Mouse (Mus musculus): ENCODE results near the gene Fgr. TPM values are rescaled to one million over a fixed set of nuclear protein-coding genes. Genes with fewer than 3 reads are reported as not detected.

The Fgr gene
- polyA plus RNA-seq, 1 experiment = not detected

- peaks cover 79% of the 10 kb centered on the region for H3K4me1 ChIP-seq (ENCODE audit: control insufficient read depth, insufficient read depth, low read length)
- TF ChIP-seq POLR2A (IDR thresholded peaks at IDR 0.05; ENCODE audit: insufficient read depth, low read depth, low read length) = no peak
- no peak overlapping the region for H3K4me3 ChIP-seq (ENCODE audit: insufficient read depth, low read depth, low read length)
- WGBS = 32% methylated on average over 4 of the region's 4 CpGs
- H3K27ac ChIP-seq (ENCODE audit: insufficient read depth, low read depth, low read length) = peak overlapping the region; percentile 76
Measured at GRCm38 (mm10) chr4:133016677-133017415, 43.0 kb downstream of the Fgr start.

DNA sequence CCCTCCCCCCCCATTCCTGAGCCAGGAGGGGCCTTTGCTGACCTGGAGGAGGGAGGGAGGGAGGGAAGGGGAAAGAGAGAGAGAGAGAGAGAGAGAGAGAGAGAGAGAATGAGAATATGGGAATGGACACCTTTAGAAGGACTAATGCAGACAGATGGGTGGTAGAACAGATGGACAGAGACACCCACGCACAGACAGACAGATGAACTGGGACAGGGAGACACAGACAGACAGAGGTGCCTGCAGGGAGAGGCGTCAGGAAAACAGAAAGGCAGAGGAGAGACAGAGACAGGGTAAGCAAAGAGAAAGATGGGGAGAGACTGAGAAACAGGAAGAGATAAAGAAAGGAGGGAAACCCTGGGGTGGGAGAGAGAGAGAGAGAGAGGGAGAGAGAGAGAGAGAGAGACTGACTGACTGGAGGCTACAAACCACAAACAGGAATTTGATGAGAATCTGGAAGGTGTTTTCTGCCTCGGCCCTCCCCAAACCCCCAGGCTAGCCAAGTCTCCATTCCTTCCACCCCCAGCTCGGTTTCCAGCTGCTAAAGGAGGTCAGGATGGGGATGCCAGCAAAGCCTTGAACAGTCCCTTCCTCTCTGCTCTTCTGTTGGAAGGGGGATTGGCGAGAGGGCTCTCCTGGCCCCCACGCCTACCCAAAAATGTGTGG, 43.8 kb downstream of the Fgr start:
- 39% methylated on average over 6 of the region's 6 CpGs for WGBS
- H3K27ac ChIP-seq (ENCODE audit: insufficient read depth, low read depth, low read length) = no peak overlapping the region
- TF ChIP-seq CTCF (IDR thresholded peaks at IDR 0.05; ENCODE audit: insufficient read depth, low read depth, low read length) (no peak), POLR2A (IDR thresholded peaks at IDR 0.05; ENCODE audit: insufficient read depth, low read depth, low read length) (no peak)
- H3K4me1 ChIP-seq (ENCODE audit: control insufficient read depth, insufficient read depth, low read length) = peaks cover 88% of the 10 kb centered on the region
- H3K4me3 ChIP-seq (ENCODE audit: insufficient read depth, low read depth, low read length) = no peak overlapping the region

DNA sequence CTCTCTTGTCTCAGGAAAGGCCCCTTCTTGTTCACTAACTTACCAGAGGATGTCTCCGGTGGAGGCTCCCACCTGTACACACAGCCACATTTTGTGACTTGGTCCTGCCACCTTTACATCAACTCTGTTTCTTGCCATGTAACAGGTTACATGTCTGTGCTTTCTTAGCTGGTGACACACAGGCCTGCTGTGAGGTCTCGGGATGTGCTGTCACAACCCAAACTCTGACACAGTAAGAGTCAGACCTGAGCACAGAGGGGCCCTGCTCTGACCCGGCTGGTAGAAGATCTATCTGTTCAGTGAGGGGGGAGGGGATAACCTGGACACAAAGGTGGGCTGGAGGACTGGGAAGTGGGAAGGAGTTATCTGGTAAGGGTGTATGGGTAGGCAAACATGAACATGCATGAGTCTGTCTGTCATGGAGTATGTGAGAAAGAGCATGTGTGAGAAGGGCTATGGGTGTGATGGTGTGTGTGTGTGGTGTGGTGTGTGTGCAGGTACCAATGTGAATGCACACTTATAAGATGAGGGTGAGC, 44.4 kb downstream of the Fgr start:
- peaks cover 88% of the 10 kb centered on the region for H3K4me1 ChIP-seq (ENCODE audit: control insufficient read depth, insufficient read depth, low read length)
- no peak overlapping the region for H3K4me3 ChIP-seq (ENCODE audit: insufficient read depth, low read depth, low read length)
- no peak overlapping the region for H3K27ac ChIP-seq (ENCODE audit: insufficient read depth, low read depth, low read length)
- TF ChIP-seq POLR2A (IDR thresholded peaks at IDR 0.05; ENCODE audit: insufficient read depth, low read depth, low read length) (no peak), CTCF (IDR thresholded peaks at IDR 0.05; ENCODE audit: insufficient read depth, low read depth, low read length) (no peak)
- 54% methylated on average over 3 of the region's 3 CpGs for WGBS

GRCm38 (mm10) chr4:133020721-133021120, 46.8 kb downstream of the Fgr start:
- 14% methylated on average over 6 of the region's 6 CpGs for WGBS
- H3K4me1 ChIP-seq (ENCODE audit: control insufficient read depth, insufficient read depth, low read length) = peaks cover 90% of the 10 kb centered on the region
- no peak overlapping the region for H3K4me3 ChIP-seq (ENCODE audit: insufficient read depth, low read depth, low read length)
- H3K27ac ChIP-seq (ENCODE audit: insufficient read depth, low read depth, low read length) = no peak overlapping the region
- no peak for TF ChIP-seq POLR2A (IDR thresholded peaks at IDR 0.05; ENCODE audit: insufficient read depth, low read depth, low read length)
- TF ChIP-seq CTCF (IDR thresholded peaks at IDR 0.05; ENCODE audit: insufficient read depth, low read depth, low read length) = no peak

GRCm38 (mm10) chr4:133021181-133021671, 47.3 kb downstream of the Fgr start:
- WGBS = 9% methylated on average over 9 of the region's 9 CpGs
- H3K4me3 ChIP-seq (ENCODE audit: insufficient read depth, low read depth, low read length) = 0 out of 2 replicates have a peak overlapping the region, but pooled peaks have one; percentile 1
- H3K27ac ChIP-seq (ENCODE audit: insufficient read depth, low read depth, low read length) = no peak overlapping the region
- peaks cover 86% of the 10 kb centered on the region for H3K4me1 ChIP-seq (ENCODE audit: control insufficient read depth, insufficient read depth, low read length)
- TF ChIP-seq POLR2A (IDR thresholded peaks at IDR 0.05; ENCODE audit: insufficient read depth, low read depth, low read length) (no peak), CTCF (IDR thresholded peaks at IDR 0.05; ENCODE audit: insufficient read depth, low read depth, low read length) (no peak)

- 18% methylated on average over 14 of the region's 14 CpGs for WGBS
- H3K27ac ChIP-seq (ENCODE audit: insufficient read depth, low read depth, low read length) = no peak overlapping the region
- H3K4me1 ChIP-seq (ENCODE audit: control insufficient read depth, insufficient read depth, low read length) = peaks cover 84% of the 10 kb centered on the region
- peak overlapping the region; percentile 16; the same call in 1 of the 2 replicates for H3K4me3 ChIP-seq (ENCODE audit: insufficient read depth, low read depth, low read length)
- no peak for TF ChIP-seq CTCF (IDR thresholded peaks at IDR 0.05; ENCODE audit: insufficient read depth, low read depth, low read length)
- TF ChIP-seq POLR2A (IDR thresholded peaks at IDR 0.05; ENCODE audit: insufficient read depth, low read depth, low read length) = no peak
Measured at GRCm38 (mm10) chr4:133022217-133022616, 48.3 kb downstream of the Fgr start.

- no peak overlapping the region for H3K4me3 ChIP-seq (ENCODE audit: insufficient read depth, low read depth, low read length)
- WGBS = 37% methylated on average over 14 of the region's 14 CpGs
Measured at GRCm38 (mm10) chr4:133022954-133023635, 49.2 kb downstream of the Fgr start.

DNA sequence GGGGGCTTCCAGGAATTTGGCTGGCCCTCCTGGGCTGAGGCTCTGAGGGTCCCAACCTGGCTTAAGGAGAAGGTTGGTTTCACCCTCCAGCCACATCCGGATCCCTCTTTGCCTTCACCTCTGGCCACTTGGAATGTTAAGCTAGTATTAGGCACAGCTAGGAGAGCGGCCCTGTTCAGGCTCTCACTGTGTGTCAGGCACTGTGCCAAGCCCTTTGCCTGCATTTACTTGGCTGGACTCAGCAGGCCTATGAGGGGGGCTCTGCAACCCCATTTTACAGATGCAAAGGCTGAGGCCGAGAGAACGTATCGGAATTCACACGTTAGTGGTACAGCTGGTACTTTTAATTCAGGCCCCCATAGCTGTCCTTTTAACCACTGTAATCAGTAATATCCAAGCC, 49.7 kb downstream of the Fgr start:
- peaks cover 73% of the 10 kb centered on the region for H3K4me1 ChIP-seq (ENCODE audit: control insufficient read depth, insufficient read depth, low read length)
- H3K27ac ChIP-seq (ENCODE audit: insufficient read depth, low read depth, low read length) = no peak overlapping the region
- WGBS = 59% methylated on average over 6 of the region's 6 CpGs
- TF ChIP-seq CTCF (IDR thresholded peaks at IDR 0.05; ENCODE audit: insufficient read depth, low read depth, low read length) (no peak), POLR2A (IDR thresholded peaks at IDR 0.05; ENCODE audit: insufficient read depth, low read depth, low read length) (no peak)
- no peak overlapping the region for H3K4me3 ChIP-seq (ENCODE audit: insufficient read depth, low read depth, low read length)

More at GRCm38 (mm10) chr4:133022954-133023635, 49.2 kb downstream of the Fgr start:
- H3K4me1 ChIP-seq (ENCODE audit: control insufficient read depth, insufficient read depth, low read length) = peaks cover 75% of the 10 kb centered on the region
- no peak overlapping the region for H3K27ac ChIP-seq (ENCODE audit: insufficient read depth, low read depth, low read length)
- TF ChIP-seq CTCF (IDR thresholded peaks at IDR 0.05; ENCODE audit: insufficient read depth, low read depth, low read length) (no peak), POLR2A (IDR thresholded peaks at IDR 0.05; ENCODE audit: insufficient read depth, low read depth, low read length) (no peak)

Measured in olfactory bulb, adult 2 months (tissue).